Mouse (Mus musculus) subcutaneous adipose tissue, adult 2 months (tissue): ENCODE results near the gene Rps5. TPM values are rescaled to one million over a fixed set of nuclear protein-coding genes. Genes with fewer than 3 reads are reported as not detected.

ENCODE experiments used
- polyA plus RNA-seq: library from polyadenylated mRNA; depleted of rRNA; stranded (reverse); fragments of >200 nt; gene quantifications from 2 replicates; pipeline ENCODE4 v1.2.3, GENCODE M21; 2012; ENCODE audit warnings: low replicate concordance; rRNA removed

Gene Rps5
- 1,231 and 3,702 TPM in 2 replicates for polyA plus RNA-seq

DNA sequence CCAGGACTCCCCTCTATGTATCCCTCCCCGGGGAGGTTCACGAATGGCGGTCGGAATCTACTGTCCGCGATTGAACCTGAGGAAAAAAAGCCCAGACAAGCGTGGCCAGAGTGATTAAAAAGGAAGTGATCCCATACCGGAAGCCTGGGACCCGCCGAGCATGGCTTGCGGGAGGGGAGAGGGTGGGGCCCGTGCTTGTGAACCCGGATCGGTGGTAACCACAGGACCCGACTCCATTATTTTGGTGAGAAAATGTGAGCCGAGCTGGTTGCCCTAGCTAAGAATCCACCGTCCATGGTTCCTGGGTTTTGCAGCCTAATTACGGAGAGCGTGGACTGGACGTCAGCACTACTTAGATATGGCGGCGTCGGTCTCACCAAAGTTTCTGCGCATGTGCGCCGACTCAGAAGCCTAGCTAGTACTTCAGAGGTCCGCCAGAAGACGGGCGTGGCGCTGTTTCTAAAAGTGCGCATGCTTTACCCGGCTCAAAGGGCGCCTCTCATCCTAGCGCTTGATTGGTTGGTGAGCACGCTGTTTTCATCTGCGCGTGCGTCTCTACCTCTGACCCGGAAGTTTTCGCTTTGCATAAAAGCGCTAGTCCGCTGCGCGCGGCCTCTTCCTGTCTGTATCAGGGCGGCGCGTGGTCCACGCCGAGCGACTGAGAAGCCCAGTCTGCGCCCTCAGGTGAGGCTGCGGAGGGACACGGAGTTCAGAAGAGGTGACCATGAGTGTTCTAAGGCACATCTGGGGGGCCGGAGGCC, at the start of gene Rps5:
TSS of gene Rps5 (plus strand) at position 586 of the 761 bp plus-strand sequence.

DNA sequence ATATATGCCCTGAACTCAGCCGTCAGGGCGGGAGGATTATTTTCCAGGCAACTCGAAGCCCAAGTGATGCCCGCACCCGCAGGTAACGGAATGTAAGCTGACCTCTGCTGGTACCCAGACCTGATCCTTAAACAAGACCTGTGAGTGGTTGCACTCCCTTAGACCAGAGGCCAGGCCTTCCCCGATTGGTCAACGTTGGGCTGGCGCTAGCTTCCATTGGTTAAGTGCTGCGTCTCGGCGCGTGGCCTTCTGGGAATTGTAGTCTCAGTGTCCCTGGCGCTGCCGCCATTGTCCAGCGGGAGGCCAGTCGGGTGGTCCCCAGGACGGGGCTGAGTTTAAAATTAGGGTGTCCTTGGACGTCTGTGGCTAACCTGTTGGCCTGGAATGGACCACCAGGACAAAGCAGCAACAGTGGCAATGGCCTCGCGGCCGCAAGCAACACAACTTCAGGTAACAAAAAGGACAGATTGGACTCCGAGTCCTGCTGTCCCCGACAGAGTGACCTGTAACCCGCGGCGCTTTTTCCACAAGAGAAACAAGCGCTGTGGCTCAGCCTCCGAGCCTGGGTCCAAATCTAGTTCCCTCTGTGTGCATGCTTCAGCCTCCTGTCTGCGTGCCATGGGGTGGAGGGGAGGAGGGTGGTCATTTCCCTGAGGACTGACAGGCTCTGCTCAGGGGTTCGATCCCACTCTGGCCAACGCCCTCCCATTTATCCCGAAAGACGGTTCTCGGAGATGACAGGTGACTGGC, 41.0 kb upstream of the Rps5 start, which contains the start of gene Zfp128:
TSS of gene Zfp128 (plus strand) at position 267 of the 750 bp plus-strand sequence.

GRCm38 (mm10) chr7:12897655-12898410, 24.3 kb upstream of the Rps5 start, which contains the start of gene Zscan22:
Gene Zscan22, plus strand, starts transcription at chr7:12897815.

DNA sequence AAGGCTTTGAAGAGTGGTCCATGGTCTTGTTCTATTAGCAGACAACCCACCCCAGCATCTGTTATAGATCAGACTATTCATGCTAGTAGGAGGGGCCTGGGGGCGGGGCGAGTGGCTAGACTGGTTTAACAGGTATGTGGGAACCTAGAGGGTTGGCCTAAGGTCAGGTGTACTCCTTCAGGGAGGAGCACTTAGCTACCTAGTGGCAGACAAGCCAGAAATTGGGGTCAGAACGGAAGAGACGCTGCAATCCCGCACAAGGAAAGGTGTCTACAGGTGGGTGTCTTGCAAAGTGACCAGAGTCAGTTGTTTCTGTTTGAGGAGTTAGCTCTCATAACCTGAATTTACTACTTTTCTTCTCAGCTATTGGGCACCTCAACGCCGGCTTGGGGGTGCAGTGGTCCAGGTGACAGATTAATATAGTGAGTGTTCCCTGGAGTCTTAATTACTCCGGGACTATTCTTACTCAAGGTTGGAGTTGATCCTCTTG, 5.1 kb downstream of the Rps5 start, which contains the start of gene Rnf225:
TSS of gene Rnf225 (plus strand) at position 226 of the 490 bp plus-strand sequence.

DNA sequence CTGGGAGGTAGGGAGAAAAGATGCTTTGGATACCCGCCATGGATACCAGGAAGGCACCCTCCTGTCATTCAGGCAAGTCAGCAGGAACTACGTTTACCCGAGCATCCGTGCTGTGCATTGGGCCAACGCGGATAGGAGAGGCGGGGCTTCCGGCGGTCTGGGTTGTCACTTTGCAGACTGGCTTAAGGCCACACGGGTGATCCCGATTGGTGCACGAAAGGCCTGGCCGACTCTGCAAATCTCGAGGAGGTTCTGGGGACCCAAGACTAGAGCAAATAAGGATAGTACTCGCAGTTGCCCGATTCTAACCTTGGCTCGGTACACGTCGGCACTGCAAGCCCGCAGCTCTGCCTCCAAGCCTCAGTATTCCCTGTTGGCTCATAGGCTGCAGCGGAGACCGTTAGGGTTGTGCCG, 43.6 kb downstream of the Rps5 start, which contains the start of gene Zfp324:
TSS of gene Zfp324 (plus strand) at position 161 of the 414 bp plus-strand sequence.

Other genes with a start within 250 kb of the Rps5 start
- not detected in 2 replicates for gene Vmn2r55, start 237.3 kb upstream of the Rps5 start, polyA plus RNA-seq
- not detected in 2 replicates for gene Vmn2r56, start 187.3 kb upstream of the Rps5 start, polyA plus RNA-seq
- 1.1 and 5.5 TPM in 2 replicates for gene Zscan18, start 118.7 kb upstream of the Rps5 start, polyA plus RNA-seq
- 2.1 and 3.4 TPM in 2 replicates for gene Zfp329, start 103.4 kb upstream of the Rps5 start, polyA plus RNA-seq
- gene Zfp110, start 87.5 kb upstream of the Rps5 start, polyA plus RNA-seq = 12.8 and 17.1 TPM in 2 replicates
- 1.4 and 2.6 TPM in 2 replicates for gene Zfp128, start 41.1 kb upstream of the Rps5 start, polyA plus RNA-seq
- 6.9 and 16.2 TPM in 2 replicates for gene Zscan22, start 24.5 kb upstream of the Rps5 start, polyA plus RNA-seq
- gene Rnf225, start 5.1 kb downstream of the Rps5 start, polyA plus RNA-seq = 0.26 and 0.54 TPM in 2 replicates
- 5.6 and 11.9 TPM in 2 replicates for gene Zfp324, start 43.5 kb downstream of the Rps5 start, polyA plus RNA-seq
- 5.9 and 11.7 TPM in 2 replicates for gene Zfp446, start 55.6 kb downstream of the Rps5 start, polyA plus RNA-seq
- 0.32 and 0.63 TPM in 2 replicates for gene Slc27a5, start 75.9 kb downstream of the Rps5 start, polyA plus RNA-seq
- gene Trim28, start 76.8 kb downstream of the Rps5 start, polyA plus RNA-seq = 168 and 437 TPM in 2 replicates
- 12.3 and 22.9 TPM in 2 replicates for gene Zbtb45, start 87.7 kb downstream of the Rps5 start, polyA plus RNA-seq
- gene Chmp2a, start 112.5 kb downstream of the Rps5 start, polyA plus RNA-seq = 100 and 104 TPM in 2 replicates
- 232 and 241 TPM in 2 replicates for gene Ube2m, start 116.0 kb downstream of the Rps5 start, polyA plus RNA-seq
- gene Mzf1, start 132.5 kb downstream of the Rps5 start, polyA plus RNA-seq = 0.92 and 2.7 TPM in 2 replicates
- gene Vmn1r85, start 172.9 kb downstream of the Rps5 start, polyA plus RNA-seq = not detected in 2 replicates
- gene Vmn1r86, start 197.6 kb downstream of the Rps5 start, polyA plus RNA-seq = not detected in 2 replicates
- gene Vmn1r87, start 217.9 kb downstream of the Rps5 start, polyA plus RNA-seq = not detected in 2 replicates
- not detected in 2 replicates for gene Vmn1r88, start 237.3 kb downstream of the Rps5 start, polyA plus RNA-seq